Mouse (Mus musculus): ENCODE results near the gene Zfp808.
"Not testable (repeated sequence)": the region's sequence is repeated elsewhere in the genome, so short reads cannot be mapped to it uniquely, and the experiment has no call there.

DNA sequence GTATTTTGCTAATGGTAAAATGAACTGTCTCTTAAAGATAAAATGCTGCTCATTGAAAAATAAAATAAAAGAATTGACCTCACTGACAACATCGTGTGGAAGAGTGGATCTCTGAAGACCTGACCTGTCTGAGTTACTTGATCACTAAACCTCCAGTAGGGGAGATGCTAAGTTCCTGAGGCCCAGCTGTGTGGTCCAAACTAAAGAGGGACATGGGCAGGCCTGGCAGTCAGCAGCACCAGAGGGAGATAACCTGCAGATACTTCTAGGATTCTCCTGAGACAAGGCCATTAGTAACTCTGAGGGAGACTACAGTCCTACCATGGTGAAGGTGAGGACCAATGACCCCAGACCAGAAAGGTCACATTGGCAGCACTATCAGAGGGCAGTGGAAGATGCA is 27.3 kb upstream of the Zfp808 start:
- TF ChIP-seq CTCF (IDR thresholded peaks at IDR 0.05; ENCODE audit: low read depth, low read length); TAL1 (conservative IDR thresholded peaks at IDR 0.05; ENCODE audit: low read depth, low read length); GATA1 (IDR thresholded peaks at IDR 0.05; ENCODE audit: borderline replicate concordance, low read length): not testable (repeated sequence)
